Mouse (Mus musculus) spleen, postnatal 10 days (tissue): ENCODE measurements at regions not wholly inside any gene's neighbourhood (a gene's known extent, or its start where the extent isn't known, plus 50 kb on each side); places are given as distances from the start of the nearest gene placed in this dataset.

Experiments
- DNase-seq, 2 experiments: peaks; one replicate each; pipeline ENCODE4 v3.0.0; 2021 to 2022; ENCODE audit warnings: low spot score in 2 of 2

DNA sequence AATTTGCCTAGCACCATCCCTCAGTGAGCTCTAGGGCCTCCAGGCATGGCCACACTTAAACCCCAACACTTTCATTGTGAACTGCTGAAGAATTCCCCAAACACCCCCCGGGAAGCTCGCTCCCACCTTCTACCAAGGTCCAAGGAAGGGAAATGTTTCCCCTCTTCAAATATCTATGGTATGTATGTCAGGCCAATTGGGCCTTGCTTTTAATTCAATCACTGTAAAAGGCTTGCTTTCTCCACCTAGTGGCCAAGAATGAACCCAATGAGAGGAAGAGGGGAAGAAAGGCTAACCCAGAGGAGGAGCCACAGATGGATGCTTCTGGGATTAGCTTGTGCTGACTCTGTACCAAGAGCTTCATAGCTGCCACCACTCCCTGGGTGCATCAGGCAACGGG, 336.3 kb upstream of the Tgfbr2 start:
- no peak for DNase-seq

DNA sequence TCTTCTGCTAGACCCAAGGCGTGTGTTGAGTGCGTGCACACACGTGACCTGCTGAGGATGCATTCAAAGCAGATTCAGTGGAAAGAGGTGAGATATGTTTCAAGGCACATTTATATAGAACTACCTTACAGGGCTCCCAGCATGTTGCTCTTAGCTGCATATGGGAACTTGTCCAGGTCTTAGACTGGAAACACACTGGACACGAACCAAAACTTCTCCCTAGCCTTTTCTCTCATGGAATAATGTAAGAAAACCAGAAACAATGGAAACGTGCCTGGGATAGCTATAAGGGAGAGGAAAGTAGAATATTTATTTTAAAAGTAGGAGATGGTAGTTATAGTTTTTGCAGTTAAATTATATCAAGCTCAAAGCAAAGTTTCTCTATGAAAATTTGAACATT, 332.6 kb upstream of the Tgfbr2 start:
- no peak for DNase-seq

DNA sequence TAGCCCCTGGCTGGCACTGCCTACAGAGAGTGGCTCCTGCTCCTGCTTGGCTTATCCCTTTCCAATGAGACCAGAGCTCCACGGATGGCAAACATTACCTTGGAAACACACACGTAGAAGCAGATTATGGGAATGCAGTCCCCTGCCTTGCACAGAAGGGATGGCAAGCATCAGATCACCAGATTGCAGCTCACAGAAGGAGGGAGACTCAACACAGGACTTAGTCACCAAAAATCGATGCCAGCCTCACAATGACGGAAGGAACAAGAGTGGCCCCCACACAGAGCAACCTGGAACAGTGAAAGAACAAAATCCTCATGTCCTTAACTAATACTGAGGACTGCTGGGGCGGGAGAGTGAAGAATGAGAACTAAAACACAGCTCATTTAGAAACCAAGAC, 327.7 kb upstream of the Tgfbr2 start:
- DNase-seq, result no peak

DNA sequence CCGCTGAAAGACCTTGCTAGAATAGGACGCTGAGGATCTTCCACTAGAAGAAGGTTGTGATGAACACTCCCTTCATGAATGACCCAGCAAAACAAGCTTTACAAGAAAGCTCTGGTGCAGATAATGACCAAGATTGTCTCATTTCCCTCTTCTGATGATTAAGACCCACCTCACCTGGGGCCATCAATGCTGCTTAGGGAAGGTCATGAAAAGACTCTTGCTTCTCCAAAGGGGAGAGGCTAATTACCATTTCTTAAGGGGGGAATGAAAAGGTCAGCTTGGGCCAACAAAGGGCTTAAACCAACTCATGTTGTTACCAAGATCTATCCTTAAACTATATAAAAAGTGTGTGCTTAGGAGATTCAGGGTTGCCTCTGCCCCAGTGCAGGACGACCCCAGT, 325.8 kb upstream of the Tgfbr2 start:
- DNase-seq, result no peak

DNA sequence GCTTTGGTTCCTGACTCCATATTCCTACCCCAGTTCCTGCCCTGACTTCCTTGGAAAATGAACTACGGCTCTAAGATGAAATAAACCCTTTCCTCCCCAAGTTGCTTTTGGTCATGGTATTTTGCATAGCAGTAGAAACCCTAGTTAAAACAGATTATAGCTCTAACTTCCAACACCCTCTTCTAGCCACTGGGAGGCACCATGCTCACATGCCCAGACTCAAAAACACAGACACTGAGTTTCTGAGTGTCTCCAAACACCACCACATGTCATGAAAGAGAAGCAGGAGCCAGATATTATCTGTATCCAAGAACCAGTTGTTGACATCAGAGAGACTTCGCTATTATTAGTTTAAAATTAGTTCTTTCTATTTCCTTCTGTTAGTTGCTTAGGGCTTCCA, 316.1 kb upstream of the Tgfbr2 start:
- no peak for DNase-seq

DNA sequence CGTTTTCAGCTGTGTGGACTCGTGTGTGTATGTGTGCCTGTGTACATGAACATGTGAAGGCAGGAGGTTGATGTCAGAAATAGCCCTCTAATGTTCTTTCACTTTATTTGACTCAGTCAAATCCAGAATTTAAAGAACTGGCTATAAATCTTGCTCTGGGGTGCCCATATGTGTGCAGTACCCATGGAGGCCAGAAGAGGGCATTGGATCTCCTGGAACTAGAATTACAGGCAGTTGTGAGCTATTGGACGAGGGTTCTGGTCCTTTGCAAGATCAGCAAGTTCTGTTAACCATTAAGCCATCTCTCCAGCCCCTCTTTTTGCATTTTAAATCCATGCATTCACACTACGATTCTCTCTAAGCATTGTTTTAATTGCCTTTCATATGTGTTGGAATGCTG, 314.6 kb upstream of the Tgfbr2 start:
- DNase-seq, result peak; percentile 7 to 47

DNA sequence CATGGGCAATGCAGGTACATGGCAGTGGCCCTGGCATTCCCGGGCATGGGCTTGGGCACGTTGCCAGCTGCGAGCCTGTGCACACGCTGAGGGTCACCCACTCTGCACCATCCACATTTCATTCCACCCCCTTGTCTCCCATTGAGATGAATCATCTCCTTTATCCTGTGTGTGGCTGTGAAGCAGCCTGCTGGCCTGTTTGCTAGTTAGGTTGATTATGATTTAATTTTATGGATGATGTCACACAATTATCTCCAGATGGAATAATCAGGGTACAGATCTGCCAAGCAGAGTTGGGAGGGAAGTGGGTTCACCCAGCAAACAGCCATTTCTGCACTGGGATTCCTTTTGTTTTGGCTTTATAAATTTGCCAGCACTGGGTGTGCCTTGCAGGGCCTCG, 314.1 kb upstream of the Tgfbr2 start:
- no peak for DNase-seq

DNA sequence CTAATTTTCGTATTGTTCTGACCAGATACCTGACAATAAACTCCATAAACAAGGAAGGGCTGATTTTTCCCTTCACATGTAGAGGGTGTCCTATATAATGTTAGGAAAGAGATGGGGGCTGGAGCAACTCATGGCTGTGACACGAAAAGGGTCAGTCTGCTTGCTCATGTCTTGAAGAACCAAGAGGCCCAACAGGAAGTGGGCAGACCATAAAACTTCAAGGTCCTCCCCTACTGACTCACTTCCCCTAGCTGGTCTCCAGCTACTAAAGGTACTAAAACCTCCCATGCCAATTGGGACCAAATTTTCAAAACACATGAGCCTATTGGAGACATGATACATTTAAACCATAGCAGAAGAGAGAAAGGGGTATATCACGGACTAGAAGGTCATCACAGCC, 302.1 kb upstream of the Tgfbr2 start:
- no peak for DNase-seq

DNA sequence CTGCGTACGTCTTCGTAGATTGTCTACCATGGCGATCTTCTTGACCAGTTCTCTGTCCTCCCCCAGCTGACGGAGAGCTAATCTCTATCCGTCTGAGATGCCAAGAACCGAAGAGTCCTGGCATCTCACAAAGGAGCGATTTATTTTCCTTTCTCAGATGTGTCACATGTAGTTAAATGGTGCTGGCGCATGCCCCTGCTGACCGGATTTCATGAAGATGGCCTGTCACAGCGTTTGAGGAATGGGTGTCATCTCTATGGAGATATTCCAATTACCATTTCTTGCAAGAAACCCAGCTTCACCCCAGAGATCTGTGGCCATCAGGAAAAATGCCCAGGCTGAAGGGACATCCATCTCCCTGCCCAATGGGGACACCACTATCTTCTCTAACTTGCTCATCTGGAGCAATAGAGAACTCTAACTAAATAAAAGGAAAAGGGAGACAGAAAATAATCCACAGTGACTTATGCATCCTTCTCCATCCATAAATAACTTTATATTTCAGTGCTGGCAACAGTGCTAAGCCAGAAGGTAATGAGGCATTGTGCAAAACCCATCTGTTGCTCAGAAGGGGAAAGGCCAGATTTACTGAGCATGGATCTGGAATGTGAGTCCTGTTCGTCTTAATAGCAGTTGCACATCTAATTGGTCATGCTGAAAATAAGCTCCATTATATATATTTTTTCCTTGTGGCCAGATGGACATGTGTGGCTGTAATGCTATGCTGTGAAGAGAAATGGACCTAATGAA, 300.2 kb upstream of the Tgfbr2 start:
- no peak for DNase-seq

DNA sequence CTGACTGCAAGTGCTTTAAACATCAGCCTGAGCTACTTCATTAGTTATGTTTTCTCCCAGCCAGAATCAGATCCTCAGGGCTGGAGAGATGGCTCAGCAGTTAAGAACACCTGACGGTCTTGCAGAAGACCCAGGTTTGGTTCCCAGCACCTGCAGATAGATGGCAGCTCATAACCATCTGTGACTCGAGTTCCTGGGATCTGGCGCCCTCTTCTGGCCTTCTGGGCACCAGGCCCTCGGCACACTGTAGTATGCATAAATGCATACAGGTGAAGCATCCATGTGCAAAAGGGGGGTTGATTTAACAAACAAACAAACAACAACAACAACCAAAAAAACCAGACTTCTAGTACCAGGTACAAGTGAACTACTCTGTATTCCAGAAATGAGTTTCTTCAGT, 297.7 kb upstream of the Tgfbr2 start:
- no peak for DNase-seq

DNA sequence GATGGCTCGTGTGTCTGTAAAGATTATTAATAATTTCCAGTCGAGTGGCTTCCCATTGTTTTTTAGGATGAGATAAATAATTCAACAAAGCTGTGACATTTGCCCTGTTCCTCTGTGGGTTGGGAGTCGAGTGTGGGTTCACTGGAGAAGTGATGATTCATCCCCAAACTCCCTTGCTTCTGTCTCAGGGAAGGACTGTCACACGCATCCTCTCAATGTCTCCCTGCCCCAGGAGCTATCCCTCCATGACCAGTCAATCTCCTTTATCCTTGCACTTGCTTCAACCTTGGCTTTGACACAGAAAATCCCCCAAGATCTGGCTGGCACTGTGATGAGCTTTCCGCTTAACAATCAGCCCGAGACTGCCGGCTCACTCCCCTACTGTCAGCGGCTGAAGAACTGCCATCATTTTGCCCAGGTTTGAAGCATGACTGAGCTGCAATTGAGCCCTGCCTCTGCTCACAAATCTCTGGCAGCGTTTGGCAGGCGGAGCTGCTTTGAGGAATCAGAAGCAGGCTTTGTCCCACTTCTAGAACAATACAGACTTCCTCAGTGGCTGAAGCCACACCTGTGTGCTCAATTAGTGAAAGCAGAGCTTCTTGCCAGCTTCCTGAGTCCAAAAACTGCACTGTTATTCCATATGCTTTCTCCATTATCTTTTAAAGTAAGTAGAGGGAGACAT, 293.6 kb upstream of the Tgfbr2 start:
- no peak for DNase-seq

DNA sequence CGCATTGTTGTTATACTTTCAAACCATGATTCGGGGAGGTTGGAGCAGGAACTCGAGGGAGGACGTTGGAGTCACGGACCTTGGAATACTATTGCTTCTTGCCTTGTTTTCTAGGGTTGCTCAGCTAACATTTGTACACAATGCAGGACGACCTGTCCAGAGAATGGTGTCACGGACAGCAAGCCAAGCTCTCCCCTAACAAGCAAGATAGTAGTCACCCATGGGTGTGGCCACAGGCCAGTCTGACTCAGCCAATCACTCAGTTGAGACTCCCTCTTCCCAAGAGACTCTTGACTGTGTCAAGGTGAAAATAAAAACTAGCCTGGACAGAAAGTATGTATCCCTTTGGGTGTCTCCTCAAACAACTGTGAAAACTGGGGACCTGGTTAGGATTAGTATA, 291.2 kb upstream of the Tgfbr2 start:
- no peak for DNase-seq

DNA sequence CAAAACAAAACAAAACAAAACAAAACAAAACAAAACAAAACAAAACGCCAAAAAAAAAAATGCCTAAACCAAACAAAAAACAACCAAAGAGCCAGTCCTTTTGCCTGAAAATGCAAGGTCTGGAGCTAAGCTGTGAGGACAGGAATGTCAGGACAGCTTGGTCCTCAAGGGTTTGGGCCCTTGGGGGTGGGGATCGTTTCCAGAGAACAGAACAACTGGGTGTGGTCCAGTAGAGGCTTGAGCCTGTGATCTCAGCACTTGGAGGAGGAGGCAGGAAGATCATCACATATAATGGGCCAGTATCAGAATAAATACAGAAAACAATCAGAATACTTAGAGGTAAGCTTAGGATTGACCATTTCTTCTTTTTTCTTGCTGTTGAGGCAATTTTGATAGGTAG, 289.5 kb upstream of the Tgfbr2 start:
- DNase-seq, result no peak

DNA sequence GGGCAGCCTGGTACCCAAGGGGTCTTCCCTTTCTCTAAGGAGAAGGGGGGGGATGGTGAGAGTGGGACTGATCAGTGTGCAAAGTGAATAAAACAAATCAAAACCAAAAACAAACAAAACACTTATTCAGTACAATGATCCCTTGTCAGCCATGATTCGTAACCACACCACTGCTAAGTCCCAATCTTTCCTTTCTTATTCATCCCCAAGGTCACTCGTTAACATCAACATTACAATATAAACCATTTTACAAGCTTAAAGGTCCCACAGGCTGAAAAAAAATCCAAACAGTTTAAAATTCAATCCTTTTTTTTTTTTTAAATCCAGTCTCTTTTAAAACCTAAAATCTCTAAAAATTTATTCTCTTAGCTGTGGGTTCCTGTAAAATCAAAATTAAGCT, 287.1 kb upstream of the Tgfbr2 start:
- no peak for DNase-seq

DNA sequence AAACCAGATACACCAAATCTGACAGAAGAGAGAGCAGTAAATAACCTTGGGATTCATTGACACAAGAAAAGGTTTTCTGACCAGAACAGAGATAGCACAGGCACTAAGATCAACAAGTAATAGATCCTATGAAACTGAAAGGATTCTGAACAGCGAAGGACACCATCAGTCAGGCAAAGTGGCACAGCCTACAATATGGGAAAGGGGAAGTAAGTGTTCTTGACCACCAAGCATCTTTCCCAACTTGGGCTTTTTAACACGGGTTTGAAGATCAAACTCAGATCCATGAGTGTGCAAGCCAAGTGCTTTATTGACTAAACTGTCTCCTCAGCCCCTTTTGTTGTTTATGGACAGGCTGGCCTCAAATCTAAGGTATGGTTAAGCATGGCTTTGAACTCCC, 284.9 kb upstream of the Tgfbr2 start:
- no peak for DNase-seq

DNA sequence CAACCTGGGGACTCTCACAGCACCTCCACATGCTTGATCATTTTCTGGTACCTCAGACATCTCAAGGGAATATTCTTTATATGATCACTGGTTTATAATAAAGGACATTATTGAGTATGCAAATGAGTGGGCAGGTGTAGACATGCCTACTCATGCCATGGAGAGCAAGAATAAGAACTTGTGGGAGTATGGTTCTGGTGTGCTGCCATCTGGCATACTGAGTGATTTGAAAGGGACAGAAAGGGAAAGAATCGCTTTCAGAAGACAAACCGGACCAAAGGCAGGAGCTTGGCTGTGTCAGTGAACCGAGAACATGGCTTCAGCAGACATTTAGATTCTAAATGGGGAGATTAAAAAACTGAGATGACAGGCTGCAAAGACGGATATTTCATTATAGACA, 276.9 kb upstream of the Tgfbr2 start:
- DNase-seq, result no peak

DNA sequence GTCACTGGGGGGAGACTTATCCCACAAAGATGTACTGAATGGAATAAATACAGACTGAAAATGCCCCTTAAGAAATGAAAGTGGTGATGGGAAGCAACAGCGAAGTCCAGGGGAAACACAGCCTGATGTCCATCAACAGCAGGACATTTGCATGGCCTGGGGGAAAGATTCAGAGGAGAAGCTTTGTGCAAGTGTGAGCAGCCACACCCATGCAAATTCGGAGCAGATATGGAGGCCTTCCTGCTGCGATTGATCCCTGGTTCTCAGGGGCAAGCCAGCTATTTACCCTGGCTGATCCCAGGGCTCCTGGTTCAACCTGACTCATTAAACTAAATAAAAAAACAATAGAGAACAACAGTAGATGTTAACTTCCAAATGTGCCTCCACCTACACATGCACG, 275.7 kb upstream of the Tgfbr2 start:
- no peak for DNase-seq

DNA sequence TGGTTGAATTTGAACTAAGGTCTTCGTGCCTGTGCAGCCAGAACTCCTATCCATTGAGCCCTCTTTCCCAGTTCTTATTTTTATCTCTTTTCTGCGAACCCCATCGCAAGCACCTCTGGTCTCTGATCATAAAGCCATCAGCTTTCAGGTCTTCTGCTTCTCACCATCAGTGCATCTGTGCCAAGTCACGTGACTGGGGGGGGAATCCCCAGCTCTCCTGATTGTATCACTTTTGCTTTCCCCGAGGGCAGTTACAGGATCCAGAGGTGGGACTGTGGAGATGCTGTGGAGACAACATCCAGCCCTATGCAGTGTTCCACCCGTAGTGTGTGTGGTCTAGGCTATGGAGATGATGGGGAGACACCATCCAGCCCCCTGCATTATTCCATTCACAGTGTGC, 272.6 kb upstream of the Tgfbr2 start:
- no peak for DNase-seq

DNA sequence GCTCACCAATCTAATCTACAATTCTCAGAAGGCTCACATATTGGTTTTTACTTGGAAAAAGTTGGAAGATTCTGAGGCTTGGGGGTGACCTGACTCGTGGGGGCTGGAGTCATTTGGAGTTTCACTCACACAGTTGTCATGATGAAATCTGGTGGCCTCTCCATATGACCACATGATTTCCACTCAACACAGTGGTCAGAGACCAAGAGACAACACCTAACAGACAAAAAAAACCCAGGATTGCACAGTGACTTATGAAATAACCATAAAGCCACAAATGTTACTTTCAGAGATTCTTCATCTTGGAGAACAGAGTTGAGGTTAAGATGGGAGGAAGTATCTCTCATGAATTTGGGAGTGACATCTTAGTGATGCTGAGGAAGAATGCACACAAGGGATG, 263.4 kb upstream of the Tgfbr2 start:
- DNase-seq, result no peak

DNA sequence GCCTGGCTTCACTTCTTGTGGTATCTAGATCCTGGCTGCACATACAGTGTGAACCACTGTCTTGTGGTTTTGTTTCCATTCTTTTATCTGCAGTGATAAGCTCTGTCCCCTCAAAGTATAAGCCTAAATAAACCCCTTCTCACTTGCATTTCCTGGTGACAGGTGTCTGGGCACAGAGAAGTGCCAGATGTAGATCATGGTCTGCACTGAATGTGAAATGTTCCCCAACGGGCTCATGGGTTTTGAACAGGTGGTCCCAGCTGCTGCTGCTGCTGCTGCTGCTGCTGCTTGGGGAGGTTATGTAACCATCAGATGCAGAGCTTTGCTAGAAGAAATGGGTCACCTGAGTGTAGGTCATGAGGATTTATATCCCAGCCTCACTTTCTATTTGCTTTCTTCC, 259.3 kb upstream of the Tgfbr2 start:
- no peak for DNase-seq

DNA sequence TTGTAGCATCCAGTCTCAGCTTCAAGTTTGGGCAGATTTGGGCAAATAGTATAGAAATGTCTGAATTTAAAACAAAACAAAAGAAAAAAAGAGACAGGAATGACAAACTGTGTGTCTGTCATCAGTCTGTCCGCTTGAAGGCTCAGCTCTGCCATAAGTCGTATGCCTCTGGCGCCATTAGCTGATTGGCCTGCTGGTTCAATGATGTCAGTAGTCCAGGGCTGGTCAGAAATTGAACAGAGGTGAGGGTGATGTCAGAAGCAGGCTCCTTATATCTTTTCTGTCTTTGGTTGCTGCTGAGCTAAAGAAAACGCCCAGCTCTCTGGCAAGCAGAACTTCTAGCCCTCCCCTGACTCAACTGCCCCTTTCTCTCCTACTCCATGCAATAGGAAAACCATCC, 253.9 kb upstream of the Tgfbr2 start:
- DNase-seq, result no peak

DNA sequence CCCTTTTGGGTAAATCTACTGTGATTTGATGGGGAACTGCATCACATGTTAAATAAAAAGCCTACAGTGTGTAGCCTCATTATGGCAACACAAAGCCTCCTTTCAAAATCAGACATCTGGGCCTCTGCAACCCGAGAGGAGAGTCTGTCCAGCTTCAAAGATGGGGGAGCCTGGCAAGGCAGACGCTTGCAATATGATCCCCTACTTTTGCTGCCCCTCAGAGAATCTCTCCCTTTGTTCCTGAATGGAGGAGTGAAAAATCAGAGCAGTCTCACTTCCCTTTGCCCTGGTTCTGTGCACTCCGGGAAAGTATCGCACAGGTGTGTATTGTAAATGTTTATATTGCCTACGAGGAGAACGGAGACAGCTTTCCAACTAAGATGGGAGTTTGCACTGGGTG, 253.3 kb upstream of the Tgfbr2 start:
- DNase-seq, result no peak

DNA sequence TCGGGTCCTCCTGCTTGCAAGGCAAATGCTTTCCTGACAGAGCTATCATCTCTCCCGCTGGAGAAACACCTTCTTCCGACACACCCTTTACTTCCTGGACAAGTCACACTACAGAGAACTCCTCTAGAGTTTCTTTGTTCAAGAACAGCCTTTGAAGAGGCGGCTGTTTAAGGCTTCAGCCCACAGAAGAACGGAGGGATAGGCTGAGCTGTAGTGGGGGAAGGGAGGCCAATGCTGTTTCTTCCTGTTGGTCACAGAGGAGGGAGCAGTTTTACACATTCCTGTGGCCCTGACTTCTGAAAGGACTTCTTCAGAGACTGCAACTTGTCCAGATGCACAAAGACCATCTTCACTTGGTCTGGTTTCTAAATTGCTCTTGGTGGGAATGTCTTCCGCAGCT, 252.1 kb upstream of the Tgfbr2 start:
- no peak for DNase-seq
